Mouse (Mus musculus) gastrocnemius, adult 8-10 months (tissue): Measurements from ENCODE around the gene Pou6f1. TPM values are rescaled to one million over a fixed set of nuclear protein-coding genes. Genes with fewer than 3 reads are reported as not detected.
A peak's percentile ranks its signal among the peaks of the same experiment; 100 is the strongest.
"Not testable (repeated sequence)": the region's sequence is repeated elsewhere in the genome, so short reads cannot be mapped to it uniquely, and the experiment has no call there.

ENCODE experiments used
- DNase-seq, 2 experiments: peaks; one replicate each; pipeline ENCODE4 v3.0.0; 2022; ENCODE audit warnings: low spot score in 2 of 2
- total RNA-seq, 4 experiments: library from RNA; stranded (reverse); gene quantifications; 2 replicates each; pipeline ENCODE4 v1.2.4; 2022

Gene Pou6f1
- total RNA-seq, 4 experiments from 2014 or later: 14.7 to 16.6 (median 16.2) TPM

DNA sequence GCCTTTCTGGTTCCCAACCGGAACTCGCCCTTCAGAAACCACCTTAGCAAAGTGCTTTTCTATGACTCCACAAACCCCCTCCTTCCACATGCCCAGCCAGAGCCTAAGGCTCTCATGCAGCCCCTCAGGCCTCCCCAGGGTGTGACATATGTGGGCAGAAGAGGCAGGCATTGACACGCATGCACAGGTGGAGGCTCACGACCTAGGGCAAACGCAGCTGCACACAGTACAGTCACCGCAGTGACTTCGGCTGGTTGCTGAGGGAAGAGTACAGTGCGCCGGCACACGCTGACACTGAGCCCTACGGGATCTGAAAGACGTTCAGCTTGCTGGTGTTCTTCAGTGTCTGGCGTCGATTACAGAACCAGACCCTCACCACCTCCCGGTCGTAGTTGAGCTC is 21.8 kb downstream of the Pou6f1 start:
- DNase-seq: no peak

DNA sequence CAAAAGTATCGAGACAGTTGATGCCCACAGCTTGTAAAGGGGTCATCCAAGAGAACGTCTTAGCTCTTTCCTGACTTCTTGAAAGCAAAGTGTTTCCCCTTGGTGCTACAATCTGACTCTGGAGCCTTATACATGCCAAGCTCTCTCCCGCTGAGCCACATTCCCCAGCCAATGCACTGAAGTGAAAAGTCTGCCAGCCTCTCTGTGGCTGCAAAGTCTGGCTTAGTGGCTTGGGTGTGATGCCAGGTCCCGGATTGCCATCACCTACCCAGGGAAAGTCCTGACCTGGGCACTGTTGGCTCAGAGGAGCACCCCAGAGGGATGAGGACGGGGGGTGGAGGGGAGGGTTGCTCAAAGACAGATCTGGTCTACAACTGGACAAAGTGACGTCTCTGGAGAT is 23.0 kb downstream of the Pou6f1 start:
- no peak for DNase-seq

- no peak for DNase-seq
Measured at GRCm38 (mm10) chr15:100576392-100576791, 23.4 kb downstream of the Pou6f1 start.

DNA sequence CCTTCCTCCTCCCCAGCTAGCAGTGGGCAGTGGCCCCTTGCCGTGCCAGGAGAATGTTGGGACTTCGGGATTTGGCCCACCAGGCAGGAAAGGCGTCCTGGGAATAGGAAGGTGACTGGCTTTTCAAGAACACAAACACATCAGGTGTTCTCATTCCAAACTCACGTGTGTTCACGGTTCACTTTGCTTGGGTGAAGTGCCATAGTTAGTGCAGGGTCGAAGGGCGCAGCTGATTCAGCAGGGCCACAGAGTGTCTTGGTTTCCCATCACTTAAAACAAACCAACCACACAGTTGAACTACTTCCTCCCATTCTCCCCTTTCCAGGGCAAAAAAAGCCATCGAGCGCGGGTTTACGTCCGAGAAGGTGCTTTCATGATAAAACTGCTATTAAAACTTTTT is 24.4 kb downstream of the Pou6f1 start:
- DNase-seq: no peak

DNA sequence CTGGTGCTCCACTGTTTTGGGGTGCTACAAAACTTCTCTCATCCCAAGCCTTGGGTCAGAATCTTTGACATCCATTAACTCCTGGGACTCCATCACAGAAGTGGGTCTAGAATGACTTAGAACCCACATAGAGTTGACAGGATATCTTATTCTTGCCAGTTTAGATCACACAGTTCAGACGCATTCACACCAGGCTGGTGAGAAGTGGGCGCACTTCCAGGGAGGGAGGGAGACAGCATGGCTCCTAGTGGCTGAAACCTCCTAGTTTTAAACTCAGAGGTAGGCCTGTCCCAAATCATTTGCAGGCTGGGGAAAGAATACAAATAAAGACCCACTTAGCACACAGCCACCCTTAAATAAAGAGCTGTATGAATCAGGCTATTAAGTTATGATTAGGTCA is 25.4 kb downstream of the Pou6f1 start:
- no peak for DNase-seq

GRCm38 (mm10) chr15:100573946-100574345 is 25.8 kb downstream of the Pou6f1 start:
- no peak for DNase-seq

DNA sequence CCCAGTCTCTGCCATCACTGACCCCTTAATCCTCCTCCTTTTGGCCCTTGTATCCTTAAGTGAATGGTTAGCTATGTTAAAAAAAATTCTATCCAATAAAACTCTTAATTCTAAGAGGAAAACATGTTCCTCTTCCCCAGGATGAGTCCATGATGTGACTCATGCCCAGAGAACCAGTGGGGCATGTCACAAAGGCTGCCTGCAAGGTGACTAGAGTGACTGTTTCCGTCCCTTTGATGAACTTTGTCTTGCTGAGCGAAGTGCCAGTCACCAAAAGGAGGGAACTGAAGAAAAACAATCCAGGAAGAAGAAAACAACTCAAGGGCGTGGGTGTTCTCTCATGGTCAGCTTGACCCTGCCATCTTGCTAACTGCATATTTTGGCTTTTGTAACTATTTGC is 30.5 kb downstream of the Pou6f1 start:
- DNase-seq: no peak

- DNase-seq: no peak
Measured at GRCm38 (mm10) chr15:100566531-100566930, 33.3 kb downstream of the Pou6f1 start.

DNA sequence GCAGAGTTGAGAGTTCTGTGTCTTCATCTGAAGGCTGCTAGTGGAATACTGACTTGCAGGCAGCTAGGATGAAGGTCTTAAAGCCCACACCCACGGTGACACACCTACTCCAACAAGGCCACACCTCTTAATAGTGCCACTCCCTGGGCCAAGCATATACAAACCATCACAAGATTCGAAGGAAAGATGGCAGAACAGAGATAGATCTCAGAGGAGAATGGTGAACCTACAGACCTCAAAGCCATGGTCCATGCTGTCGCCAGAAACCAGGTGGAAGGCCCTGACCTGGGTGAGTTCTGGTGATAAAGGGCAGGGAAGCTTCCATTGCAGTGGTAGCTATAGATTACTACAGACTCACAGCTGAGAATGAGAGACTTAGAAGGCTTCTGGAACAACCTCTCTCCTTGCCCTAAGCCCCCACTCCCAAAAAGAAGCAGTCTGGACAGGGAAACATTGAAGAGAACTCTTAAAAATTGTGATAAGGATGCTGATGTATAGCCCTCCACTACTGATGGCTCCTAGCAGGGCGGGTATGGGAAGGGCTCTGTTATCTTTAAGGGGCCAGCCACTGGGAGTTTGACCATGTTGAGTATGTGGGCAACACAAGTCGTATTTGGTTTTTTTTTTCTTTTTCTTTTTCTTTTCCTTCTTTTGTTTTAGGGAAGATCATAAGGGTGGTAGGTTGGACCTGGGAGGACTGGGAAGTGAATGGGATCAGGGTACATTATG is 41.9 kb downstream of the Pou6f1 start:
- no peak for DNase-seq

DNA sequence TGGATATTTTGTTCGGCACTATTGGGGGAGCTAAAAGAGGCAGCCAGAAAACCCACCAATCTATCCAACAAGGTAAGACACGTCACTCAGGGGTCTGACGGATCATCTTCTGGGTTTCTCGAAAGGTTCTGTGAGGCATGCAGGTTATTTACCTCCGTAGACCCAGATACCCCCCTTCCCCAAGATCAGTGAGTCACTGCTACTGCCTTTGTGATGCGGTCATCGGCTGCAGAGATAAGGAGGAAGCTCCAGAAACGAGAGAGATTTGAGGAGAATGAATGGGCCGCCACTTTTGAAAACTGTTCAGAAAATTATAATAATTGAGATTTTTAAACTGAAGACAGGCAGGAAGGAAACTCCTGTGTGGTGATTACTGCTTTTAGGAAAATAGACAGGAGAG is 43.4 kb downstream of the Pou6f1 start:
- no peak for DNase-seq

DNA sequence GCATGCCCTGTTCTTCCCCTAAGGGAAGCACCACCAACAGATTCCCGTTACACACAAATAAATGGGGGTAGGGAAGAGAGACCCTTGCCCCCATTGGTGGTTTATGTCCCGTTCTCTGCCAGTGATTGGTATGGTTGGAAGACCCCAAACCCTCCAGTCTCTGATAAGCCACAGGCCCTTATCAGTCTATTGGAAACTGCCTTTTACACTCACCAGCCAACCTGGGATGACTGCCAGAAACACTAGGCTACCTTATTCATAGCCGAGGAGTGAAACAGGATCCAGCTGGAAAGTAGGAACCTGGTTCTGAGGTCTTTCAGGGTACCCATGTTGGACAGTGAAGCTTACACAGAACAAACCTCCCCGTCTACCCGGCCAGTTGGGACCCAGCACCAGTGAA is 43.8 kb downstream of the Pou6f1 start:
- DNase-seq: peak in 1 of 2 experiments; percentile 9

DNA sequence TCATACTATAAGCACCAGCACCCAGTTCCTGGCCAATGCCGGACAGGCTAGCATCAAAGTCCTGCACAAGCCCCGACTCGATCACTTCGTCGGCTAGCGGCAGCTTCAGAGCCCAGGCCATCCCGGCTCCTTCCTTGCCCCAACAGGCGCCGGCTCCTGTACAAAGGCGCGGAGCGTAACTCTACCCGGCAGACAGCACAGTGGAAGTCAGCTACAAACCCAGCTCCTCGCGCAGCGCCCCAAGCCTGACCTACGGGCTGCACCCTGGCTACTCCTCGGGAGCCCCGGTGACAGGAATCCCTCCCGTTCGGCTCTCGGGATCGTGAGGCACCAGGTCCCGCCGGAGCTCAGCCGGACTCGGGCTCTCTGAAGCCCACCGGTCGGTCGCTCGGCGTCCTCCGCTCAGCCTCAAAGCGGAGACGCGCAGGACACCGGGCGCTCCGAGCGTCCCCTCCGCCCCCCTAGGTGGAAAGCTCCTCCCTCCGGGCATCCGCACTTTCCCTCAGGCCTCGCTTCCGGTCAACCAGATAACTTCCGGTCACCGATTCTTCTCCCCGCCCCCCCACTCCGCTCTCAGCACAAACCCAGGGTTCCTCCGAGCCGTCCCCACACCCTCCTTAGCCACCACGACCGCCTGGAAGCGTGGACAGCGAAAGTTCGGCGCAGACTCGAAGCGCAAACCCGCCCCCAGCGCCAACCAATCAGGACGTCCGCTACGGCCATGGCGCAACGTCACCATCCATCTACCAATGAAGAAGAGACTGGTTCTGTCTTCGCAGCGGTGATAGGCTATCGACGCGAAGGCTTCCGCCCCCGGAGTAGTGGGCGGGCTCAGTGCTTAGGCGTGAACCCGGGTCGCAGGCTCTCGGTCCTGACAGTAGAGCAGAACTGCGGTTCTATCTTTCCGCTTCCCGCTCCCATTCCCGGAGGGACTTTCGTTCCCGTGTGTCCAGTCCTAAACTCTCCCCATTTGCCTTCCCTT is 48.2 kb downstream of the Pou6f1 start, which contains the start of gene Tfcp2:
Gene Tfcp2 (minus strand): TSS at position 683 of the 982 bp plus-strand sequence.
- DNase-seq: peak; percentile 97 to 98

GRCm38 (mm10) chr15:100550280-100550679 is 49.5 kb downstream of the Pou6f1 start:
- DNase-seq: no peak

DNA sequence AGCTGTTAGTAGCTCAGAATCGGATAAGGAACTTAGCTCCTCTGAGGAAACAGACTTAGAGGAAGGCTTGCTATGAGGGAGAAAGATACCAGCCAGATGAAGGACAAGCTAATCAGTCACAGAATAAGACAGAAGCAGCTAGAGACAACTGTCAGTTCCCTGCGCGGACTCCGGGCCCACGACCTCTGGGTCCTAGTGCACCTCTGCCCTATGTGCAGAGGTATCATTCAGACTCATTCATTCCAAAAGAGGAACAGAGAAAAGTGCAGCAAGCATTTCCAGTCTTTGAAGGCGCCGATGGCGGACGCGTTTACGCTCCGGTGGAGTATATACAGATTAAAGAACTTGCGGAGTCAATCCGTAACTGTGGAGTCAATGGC is 56.1 kb downstream of the Pou6f1 start:
- not testable (repeated sequence) for DNase-seq

GRCm38 (mm10) chr15:100542876-100543650 is 56.7 kb downstream of the Pou6f1 start:
- not testable (repeated sequence) for DNase-seq

GRCm38 (mm10) chr15:100541426-100541825 is 58.4 kb downstream of the Pou6f1 start:
- DNase-seq: no peak

GRCm38 (mm10) chr15:100541001-100541400 is 58.8 kb downstream of the Pou6f1 start:
- not testable (repeated sequence) for DNase-seq

GRCm38 (mm10) chr15:100539411-100539810 is 60.4 kb downstream of the Pou6f1 start:
- DNase-seq: no peak

DNA sequence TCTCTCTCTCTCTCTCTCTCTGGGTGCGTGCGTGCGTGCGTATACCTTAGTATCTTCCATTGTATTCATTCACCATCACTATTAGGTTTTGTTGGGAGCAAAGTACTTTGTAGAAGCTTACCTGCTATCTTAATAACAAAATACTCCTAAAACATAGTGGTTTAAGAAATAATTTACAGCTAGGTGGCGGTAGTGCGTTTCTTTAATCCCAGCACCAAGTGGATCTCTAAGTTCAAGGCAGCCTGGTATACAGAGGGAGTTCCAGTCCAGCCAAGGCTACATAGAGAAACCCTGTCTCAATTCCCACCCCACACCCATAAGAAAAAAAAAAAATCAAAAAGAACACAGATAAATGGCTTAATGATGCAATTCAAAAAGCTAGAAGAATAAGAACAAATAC is 61.9 kb downstream of the Pou6f1 start:
- no peak for DNase-seq

DNA sequence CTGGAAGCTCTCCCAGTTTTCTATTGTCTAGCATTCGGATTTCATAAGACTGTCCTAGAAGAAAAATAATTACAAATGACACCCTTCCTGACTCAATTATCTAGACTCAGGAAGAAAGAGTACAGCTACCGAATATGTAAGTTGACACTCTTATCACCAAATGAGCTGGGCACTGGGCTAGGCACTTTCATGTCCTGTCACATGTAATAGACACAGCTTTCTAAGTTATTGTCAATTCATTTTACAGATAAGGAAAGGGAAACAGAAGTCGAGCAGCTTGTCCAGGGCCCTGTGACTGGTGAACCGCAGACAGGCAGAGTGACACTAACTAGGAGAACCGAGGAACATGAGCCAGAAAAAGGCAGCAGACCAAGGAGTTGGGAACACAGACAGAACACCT is 71.9 kb downstream of the Pou6f1 start:
- DNase-seq: no peak

GRCm38 (mm10) chr15:100525405-100525804 is 74.4 kb downstream of the Pou6f1 start:
- no peak for DNase-seq
